Mouse (Mus musculus): ENCODE data around the gene Heatr9. TPM values are rescaled to one million over a fixed set of nuclear protein-coding genes. Genes with fewer than 3 reads are reported as not detected.

Gene Heatr9
- total and polyA plus RNA-seq, 3 experiments: not detected

- Histone ChIP-seq H3K4me3 (ENCODE audit: control insufficient read depth in 1 of 2, insufficient read depth in 1 of 2, low read depth in 2 of 2, low read length in 2 of 2) (peak within 1 kb of the TSS; percentile 92 to 98), H3K27ac (ENCODE audit: control insufficient read depth, low read depth, low read length) (peak within 1 kb of the TSS; percentile 98), H3K36me3 (ENCODE audit: control insufficient read depth in 1 of 2, insufficient read depth in 2 of 2, low read length in 2 of 2) (peaks cover 28 to 39% of the 10 kb centered on the region in 2 experiments), H3K4me1 (ENCODE audit: control insufficient read depth in 1 of 2, insufficient read depth in 2 of 2, low read length in 2 of 2) (peaks cover 18 to 20% of the 10 kb centered on the region in 2 experiments), H3K9ac (ENCODE audit: control insufficient read depth, low read depth, low read length, poor library complexity, severe bottlenecking) (peak within 1 kb of the TSS; percentile 96), H3K9me3 (replicated peaks; ENCODE audit: insufficient read depth, low read length) (no peaks in the 10 kb centered on the region), H3K27me3 (ENCODE audit: control insufficient read depth in 1 of 2, insufficient read depth in 2 of 2, low read length in 2 of 2) (no peaks in the 10 kb centered on the region), H3K79me2 (ENCODE audit: control insufficient read depth, insufficient read depth, low read length, poor library complexity) (peaks cover 44% of the 10 kb centered on the region)
- DNase-seq (ENCODE audit: low read depth, low spot score): peak; percentile 100
- TF ChIP-seq MEF2A (IDR thresholded peaks at IDR 0.05; ENCODE audit: extremely low read depth, insufficient replicate concordance, low read depth, low read length, poor library complexity, severe bottlenecking) (no peak), KAT2A (conservative IDR thresholded peaks at IDR 0.05; ENCODE audit: low read depth, low read length) (peak; percentile 29), E2F4 (IDR thresholded peaks at IDR 0.05; ENCODE audit: borderline replicate concordance, low read depth, low read length) (no peak; the same call in 1 of the 2 replicates), GATA1 (IDR thresholded peaks at IDR 0.05; ENCODE audit: low read depth, low read length) (no peak), NRF1 (IDR thresholded peaks at IDR 0.05; ENCODE audit: insufficient read depth, low read depth, low read length, poor library complexity, severe bottlenecking) (no peak), ZMIZ1 (IDR thresholded peaks at IDR 0.05; ENCODE audit: low read depth, low read length) (peak; percentile 74), CHD2 (IDR thresholded peaks at IDR 0.05; ENCODE audit: low read length) (no peak; the same call in 1 of the 2 replicates), NELFE (IDR thresholded peaks at IDR 0.05; ENCODE audit: low read depth, low read length) (peak; percentile 88), MXI1 (IDR thresholded peaks at IDR 0.05; ENCODE audit: low read depth, low read length) (peak; percentile 57), CTCF (IDR thresholded peaks at IDR 0.05 in 2 of 3, conservative IDR thresholded peaks at IDR 0.05 in 1 of 3; ENCODE audit: control insufficient read depth in 1 of 3, insufficient read depth in 1 of 3, low read depth in 2 of 3, low read length in 3 of 3, poor library complexity in 1 of 3, severe bottlenecking in 1 of 3) (peak in 2 of 3 experiments; percentile 58 to 74; a peak in 4 of 6 replicates), TCF12 (IDR thresholded peaks at IDR 0.05; ENCODE audit: low read depth, low read length) (peak; percentile 69), ETS1 (IDR thresholded peaks at IDR 0.05; ENCODE audit: low read depth, low read length) (peak; percentile 57), POLR2AphosphoS2 (IDR thresholded peaks at IDR 0.05; ENCODE audit: low read length) (peak; percentile 77), TAL1 (IDR thresholded peaks at IDR 0.05; ENCODE audit: low read length) (no peak), TBP (IDR thresholded peaks at IDR 0.05; ENCODE audit: low read depth, low read length) (peak; percentile 82), ZKSCAN1 (IDR thresholded peaks at IDR 0.05; ENCODE audit: low read depth, low read length) (no peak), SIN3A (IDR thresholded peaks at IDR 0.05; ENCODE audit: low read length) (peak; percentile 98), POLR2AphosphoS5 (IDR thresholded peaks at IDR 0.05; ENCODE audit: borderline replicate concordance, low read depth, low read length) (0 out of 2 replicates have a peak, but pooled peaks have one; percentile 7), CHD1 (IDR thresholded peaks at IDR 0.05; ENCODE audit: low read depth, low read length) (peak; percentile 100), ZC3H11A (IDR thresholded peaks at IDR 0.05; ENCODE audit: low read depth, low read length) (no peak), HCFC1 (IDR thresholded peaks at IDR 0.05; ENCODE audit: low read depth, low read length) (peak; percentile 86), USF2 (IDR thresholded peaks at IDR 0.05; ENCODE audit: borderline replicate concordance in 1 of 2, insufficient read depth in 1 of 2, low read depth in 1 of 2, low read length in 2 of 2) (no peak), SMC3 (IDR thresholded peaks at IDR 0.05; ENCODE audit: low read depth, low read length) (no peak), EP300 (IDR thresholded peaks at IDR 0.05; ENCODE audit: low read depth in 1 of 2, low read length in 2 of 2) (peak in 1 of 2 experiments; percentile 39; a peak in 1 of 4 replicates), RAD21 (IDR thresholded peaks at IDR 0.05; ENCODE audit: low read depth, low read length) (peak; percentile 40), MAFK (IDR thresholded peaks at IDR 0.05; ENCODE audit: borderline replicate concordance, low read depth, low read length) (no peak), JUND (IDR thresholded peaks at IDR 0.05; ENCODE audit: low read depth, low read length) (no peak), MYB (IDR thresholded peaks at IDR 0.05; ENCODE audit: low read depth, low read length) (no peak), BHLHE40 (IDR thresholded peaks at IDR 0.05; ENCODE audit: borderline replicate concordance, low read depth, low read length) (peak; percentile 53; the same call in 1 of the 2 replicates), MAX (IDR thresholded peaks at IDR 0.05; ENCODE audit: low read length) (peak; percentile 89), USF1 (IDR thresholded peaks at IDR 0.05; ENCODE audit: low read depth, low read length) (0 out of 2 replicates have a peak, but pooled peaks have one; percentile 2), RCOR1 (IDR thresholded peaks at IDR 0.05; ENCODE audit: low read depth, low read length) (no peak; the same call in none of the 2 replicates), POLR2A (IDR thresholded peaks at IDR 0.05; ENCODE audit: control insufficient read depth in 1 of 2, insufficient read depth in 1 of 2, low read depth in 1 of 2, low read length in 2 of 2, poor library complexity in 1 of 2) (peak; percentile 76 to 89; a peak in 3 of 4 replicates), ZNF384 (IDR thresholded peaks at IDR 0.05; ENCODE audit: low read depth, low read length) (no peak), UBTF (IDR thresholded peaks at IDR 0.05; ENCODE audit: borderline replicate concordance, insufficient read depth, low read depth, low read length) (no peak)
Measured at GRCm38 (mm10) chr11:83472324-83473234, 49.4 kb downstream of the Heatr9 start, which contains the start of gene Taf15. Taf15 (plus strand) TSS chr11:83473086.

Data from MEL (cell line).